Mouse (Mus musculus) olfactory bulb, adult 2 months (tissue): ENCODE measurements at regions not wholly inside any gene's neighbourhood (a gene's known extent, or its start where the extent isn't known, plus 50 kb on each side); places are given as distances from the start of the nearest gene placed in this dataset.

Source experiments
- H3K27ac ChIP-seq: fragments of 200-500 bp; 2 replicates; pipeline ENCODE4 v1.5.1; 2012; ENCODE audit warnings: low read depth, low read length; ENCODE audit not compliant: insufficient read depth
- H3K4me1 ChIP-seq: fragments of 200-500 bp; 2 replicates; pipeline ENCODE4 v1.6.1; 2012; ENCODE audit warnings: low read length; ENCODE audit not compliant: control insufficient read depth, insufficient read depth
- H3K4me3 ChIP-seq: fragments of 200-500 bp; 2 replicates; pipeline ENCODE4 v1.5.1; 2012; ENCODE audit warnings: mild to moderate bottlenecking, low read depth, low read length, moderate library complexity; ENCODE audit not compliant: insufficient read depth
- CTCF ChIP-seq: fragments of 200-500 bp; IDR thresholded peaks from 2 replicates; pipeline ENCODE4 v1.5.1; 2012; ENCODE audit warnings: low read depth, mild to moderate bottlenecking, low read length, moderate library complexity; ENCODE audit not compliant: insufficient read depth
- POLR2A ChIP-seq: fragments of 200-500 bp; IDR thresholded peaks from 2 replicates; pipeline ENCODE4 v1.6.1; 2012; ENCODE audit warnings: mild to moderate bottlenecking, low read depth, low read length, moderate library complexity; ENCODE audit not compliant: insufficient read depth
- WGBS: fragments of 180-500 bp; shearing (Covaris S2); methylation state at CpG from one replicate; pipeline ENCODE4 v1.1.7; 2018; 5-methylcytosine and 5-hydroxymethylcytosine counted together

GRCm38 (mm10) chr10:92367126-92367525 is 355.1 kb downstream of the Nedd1 start:
- Histone ChIP-seq H3K4me3 (no peak overlapping the region), H3K27ac (no peak overlapping the region), H3K4me1 (no peaks in the 10 kb centered on the region)
- TF ChIP-seq CTCF (no peak), POLR2A (no peak)
- WGBS: 62% methylated on average over 8 of the region's 8 CpGs

GRCm38 (mm10) chr10:92356738-92357137 is 365.5 kb downstream of the Nedd1 start:
- TF ChIP-seq CTCF: no peak
- no peak overlapping the region for H3K27ac ChIP-seq
- no peak overlapping the region for H3K4me3 ChIP-seq
- H3K4me1 ChIP-seq: no peaks in the 10 kb centered on the region
- 77% methylated on average over 3 of the region's 3 CpGs for WGBS

DNA sequence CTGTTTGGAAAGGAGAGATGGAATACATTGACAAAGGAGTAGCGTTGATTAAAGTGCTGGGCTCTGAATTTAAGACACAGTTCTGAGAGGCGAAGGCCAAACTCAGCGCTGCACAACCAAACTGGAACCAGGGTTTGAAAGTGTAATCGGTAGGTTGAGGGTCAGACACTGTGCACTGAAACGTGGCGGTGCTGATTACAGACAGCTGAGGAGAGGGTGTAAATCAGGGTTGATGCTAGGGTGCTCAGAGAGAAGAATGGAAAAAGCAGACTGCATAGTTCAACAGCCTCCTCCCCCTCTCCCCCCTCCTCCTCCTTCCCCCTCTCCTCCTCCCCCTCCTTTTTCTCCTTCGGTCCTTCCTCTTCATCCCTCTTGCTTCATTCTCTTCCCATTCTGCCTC is 373.2 kb downstream of the Nedd1 start:
- no peak for TF ChIP-seq POLR2A
- no peak for TF ChIP-seq CTCF
- H3K4me3 ChIP-seq: no peak overlapping the region
- WGBS: 62% methylated on average over 7 of the region's 7 CpGs

GRCm38 (mm10) chr10:92347960-92348675 is 374.1 kb downstream of the Nedd1 start:
- Histone ChIP-seq H3K4me1 (no peaks in the 10 kb centered on the region), H3K27ac (no peak overlapping the region), H3K4me3 (no peak overlapping the region)
- no peak for TF ChIP-seq CTCF
- TF ChIP-seq POLR2A: no peak
- WGBS: 62% methylated on average over 10 of the region's 10 CpGs

More for the DNA sequence above, 373.2 kb downstream of the Nedd1 start:
- Histone ChIP-seq H3K4me1 (no peaks in the 10 kb centered on the region), H3K27ac (no peak overlapping the region)

DNA sequence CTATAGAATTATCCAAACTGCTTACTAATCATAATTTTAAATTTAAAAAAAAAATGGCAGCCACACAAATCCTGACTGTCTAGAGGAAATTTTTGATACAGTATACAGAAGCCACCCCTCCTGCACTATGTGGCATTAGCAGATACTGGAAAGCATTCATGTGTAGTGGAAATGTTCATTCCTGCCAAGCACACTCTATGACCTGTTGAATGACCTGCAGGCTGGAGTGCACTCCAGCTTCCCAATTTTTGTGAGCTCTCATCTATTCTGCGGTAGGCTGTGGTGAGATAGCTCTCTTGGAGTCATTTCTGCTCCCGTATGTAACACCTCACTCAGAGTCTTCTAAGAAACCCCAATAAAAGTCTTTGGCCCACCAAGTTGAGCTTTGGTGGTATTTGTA is 382.5 kb downstream of the Nedd1 start:
- WGBS: 97% methylated on average over 2 of the region's 2 CpGs
- no peak overlapping the region for H3K27ac ChIP-seq
- TF ChIP-seq POLR2A: no peak
- no peak for TF ChIP-seq CTCF
- H3K4me3 ChIP-seq: no peak overlapping the region
- no peaks in the 10 kb centered on the region for H3K4me1 ChIP-seq

DNA sequence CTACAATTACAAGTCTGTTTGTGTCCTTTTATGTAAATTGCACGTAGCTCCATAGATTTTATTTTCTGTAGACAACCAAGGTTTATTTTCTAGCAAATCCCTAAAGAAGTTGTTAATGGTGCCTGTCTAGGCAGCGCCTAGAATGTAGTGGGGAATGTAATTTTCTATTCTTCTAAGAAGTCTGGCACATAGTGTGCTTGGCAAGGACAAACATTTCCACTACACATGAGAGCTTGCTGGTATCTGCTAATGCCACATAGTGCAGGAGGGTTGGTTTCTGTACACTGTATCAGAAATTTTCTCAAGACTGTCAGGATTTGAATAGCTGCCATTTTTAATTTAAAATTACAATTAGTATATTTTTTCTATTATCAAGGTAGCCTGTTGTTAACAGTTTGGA is 385.3 kb downstream of the Nedd1 start:
- TF ChIP-seq POLR2A: no peak
- TF ChIP-seq CTCF: no peak
- no peak overlapping the region for H3K27ac ChIP-seq
- peaks cover 8% of the 10 kb centered on the region for H3K4me1 ChIP-seq
- WGBS: 39% methylated on average over 2 of the region's 2 CpGs
- H3K4me3 ChIP-seq: no peak overlapping the region

- H3K27ac ChIP-seq: no peak overlapping the region
- WGBS: 45% methylated on average over 5 of the region's 5 CpGs
- TF ChIP-seq CTCF (no peak), POLR2A (no peak)
- H3K4me3 ChIP-seq: no peak overlapping the region
- H3K4me1 ChIP-seq: peaks cover 8% of the 10 kb centered on the region
Observed at GRCm38 (mm10) chr10:92336138-92336537, 386.1 kb downstream of the Nedd1 start.

- TF ChIP-seq CTCF (no peak), POLR2A (no peak)
- 86% methylated on average over 5 of the region's 5 CpGs for WGBS
- H3K27ac ChIP-seq: no peak overlapping the region
- H3K4me1 ChIP-seq: peaks cover 8% of the 10 kb centered on the region
- no peak overlapping the region for H3K4me3 ChIP-seq
Observed at GRCm38 (mm10) chr10:92335141-92335540, 387.1 kb downstream of the Nedd1 start.

- Histone ChIP-seq H3K4me3 (no peak overlapping the region), H3K27ac (no peak overlapping the region), H3K4me1 (peaks cover 8% of the 10 kb centered on the region)
- WGBS: 58% methylated on average over 6 of the region's 6 CpGs
- TF ChIP-seq POLR2A (no peak), CTCF (no peak)
Observed at GRCm38 (mm10) chr10:92333869-92334268, 388.4 kb downstream of the Nedd1 start.
